Mouse (Mus musculus) embryonic facial prominence, embryonic 15.5 days (tissue): ENCODE data around the gene Rcbtb2. TPM values are rescaled to one million over a fixed set of nuclear protein-coding genes. Genes with fewer than 3 reads are reported as not detected.

Experiments
- ATAC-seq: fragments of 200-750 bp; cut with Nextera tagmentation; 2 replicates; pipeline ENCODE4 v1.8.0; 2017; ENCODE audit warnings: low read depth, moderate TSS enrichment; ENCODE audit not compliant: insufficient number of reproducible peaks, low FRiP score, low TSS enrichment
- H3K27ac ChIP-seq: fragments of 300-500 bp; sonication (generic); replicated peaks from 2 replicates; pipeline ENCODE4 v1.5.1; 2015; ENCODE audit warnings: mild to moderate bottlenecking, inconsistent platforms
- H3K27me3 ChIP-seq: fragments of 300-500 bp; sonication (generic); 2 replicates; pipeline ENCODE4 v1.6.1; 2015; ENCODE audit warnings: inconsistent platforms
- H3K36me3 ChIP-seq: fragments of 300-500 bp; sonication (generic); 2 replicates; pipeline ENCODE4 v1.6.1; 2015; ENCODE audit warnings: mild to moderate bottlenecking, inconsistent platforms
- H3K4me1 ChIP-seq: fragments of 300-500 bp; sonication (generic); 2 replicates; pipeline ENCODE4 v1.6.1; 2015; ENCODE audit warnings: inconsistent platforms
- H3K4me2 ChIP-seq: fragments of 300-500 bp; sonication (generic); replicated peaks from 2 replicates; pipeline ENCODE4 v1.6.1; 2015; ENCODE audit warnings: mild to moderate bottlenecking, inconsistent platforms
- H3K4me3 ChIP-seq: fragments of 300-500 bp; sonication (generic); replicated peaks from 2 replicates; pipeline ENCODE4 v1.5.1; 2015; ENCODE audit warnings: mild to moderate bottlenecking, inconsistent platforms
- H3K9ac ChIP-seq: fragments of 300-500 bp; sonication (generic); 2 replicates; pipeline ENCODE4 v1.6.1; 2015; ENCODE audit warnings: inconsistent platforms
- H3K9me3 ChIP-seq: fragments of 300-500 bp; sonication (generic); replicated peaks from 2 replicates; pipeline ENCODE4 v1.6.1; 2016; ENCODE audit warnings: inconsistent platforms
- WGBS: fragments of 180-500 bp; shearing (Covaris S2); methylation state at CpG from one replicate; pipeline ENCODE4 v1.1.7; 2015; 5-methylcytosine and 5-hydroxymethylcytosine counted together
- polyA plus RNA-seq: library from polyadenylated mRNA; unstranded; fragments of >200 nt; fragmentation: Nextera tagmentation; extraction: Ambion mirVana; gene quantifications from 2 replicates; pipeline ENCODE4 v1.2.1, GENCODE M21; 2015

Rcbtb2 gene
- polyA plus RNA-seq, 1 experiment from 2014 or later, result 85.7 TPM

DNA sequence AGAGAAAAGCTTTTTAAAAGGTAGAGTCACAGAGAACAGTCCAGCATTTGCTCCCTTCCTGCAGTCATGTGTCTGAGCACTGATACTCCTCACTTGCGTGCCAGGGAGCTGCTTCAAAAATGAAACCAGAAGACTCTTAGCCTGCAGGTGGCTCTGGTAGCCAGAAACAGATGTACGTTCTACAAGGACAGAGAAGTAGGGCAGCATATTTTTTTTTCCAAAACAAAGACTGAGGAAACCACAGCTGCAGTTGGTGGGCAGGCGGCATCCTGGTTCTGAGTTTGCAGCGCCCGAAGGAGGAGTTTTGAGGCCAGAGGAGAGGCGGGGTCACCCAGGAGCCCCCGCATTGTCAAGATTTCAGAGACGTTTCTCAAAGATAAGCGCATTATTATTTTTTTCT is 5.9 kb upstream of the Rcbtb2 start:
- Histone ChIP-seq H3K36me3 (no peaks in the 10 kb centered on the region), H3K9me3 (no peaks in the 10 kb centered on the region), H3K27ac (0 out of 2 replicates have a peak overlapping the region, but pooled peaks have one; percentile 51), H3K4me3 (peak overlapping the region; percentile 18; the same call in 1 of the 2 replicates), H3K27me3 (no peaks in the 10 kb centered on the region), H3K4me2 (peak overlapping the region; percentile 37), H3K9ac (no peak overlapping the region), H3K4me1 (peaks cover 20% of the 10 kb centered on the region)
- WGBS, result 15% methylated on average over 9 of the region's 9 CpGs
- ATAC-seq, result no peak; the same call in 1 of the 2 replicates

DNA sequence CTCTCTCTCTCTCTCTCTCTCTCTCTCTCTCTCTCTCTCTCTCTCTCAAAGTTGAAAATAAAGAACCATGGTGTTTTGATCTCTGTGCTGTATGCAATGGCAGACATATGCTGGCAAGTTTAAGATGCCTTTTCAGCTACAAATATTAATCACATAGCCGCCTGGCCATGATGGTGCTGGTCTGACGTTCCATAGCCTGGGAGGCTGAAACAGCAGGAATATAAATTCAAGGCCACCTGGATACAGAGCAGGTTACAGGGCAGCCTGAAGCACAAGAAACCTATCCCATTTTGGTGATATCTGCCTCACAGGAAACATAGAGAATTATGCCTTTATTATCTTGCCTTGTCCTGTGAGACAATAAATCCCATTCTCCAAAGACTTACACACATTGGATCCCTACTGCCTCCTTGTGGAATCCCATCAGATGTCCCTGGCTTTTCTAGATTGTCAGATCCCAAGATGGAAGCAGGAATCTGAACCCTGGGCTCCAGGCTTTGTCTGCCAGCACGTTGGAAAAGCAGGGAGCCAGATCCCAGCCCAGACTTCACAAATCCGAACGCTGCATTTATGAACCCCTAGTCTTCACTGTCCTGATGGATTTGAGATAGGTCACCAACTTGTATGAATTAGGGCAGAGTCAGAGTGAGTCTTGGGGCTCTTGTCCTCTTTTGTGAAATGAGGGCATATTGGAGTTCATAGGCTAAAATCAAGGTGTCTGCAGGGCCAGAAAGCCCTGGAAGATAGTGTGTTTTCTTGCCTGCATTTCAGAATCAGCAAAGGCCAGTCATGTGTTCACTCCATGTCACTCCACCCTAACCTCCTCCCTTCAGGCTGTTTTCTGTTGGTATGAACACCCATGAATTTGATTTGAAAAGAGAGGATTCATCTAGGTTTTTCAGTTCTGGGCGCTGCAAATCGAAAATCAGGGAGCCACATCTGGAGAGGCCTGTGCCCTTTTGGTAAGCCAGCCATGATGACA is 5.1 kb upstream of the Rcbtb2 start:
- Histone ChIP-seq H3K4me2 (no peak overlapping the region), H3K4me3 (no peak overlapping the region), H3K27ac (no peak overlapping the region), H3K4me1 (peaks cover 20% of the 10 kb centered on the region), H3K9ac (no peak overlapping the region), H3K27me3 (no peaks in the 10 kb centered on the region), H3K9me3 (no peaks in the 10 kb centered on the region), H3K36me3 (no peaks in the 10 kb centered on the region)
- 74% methylated on average over 7 of the region's 7 CpGs for WGBS
- no peak for ATAC-seq

DNA sequence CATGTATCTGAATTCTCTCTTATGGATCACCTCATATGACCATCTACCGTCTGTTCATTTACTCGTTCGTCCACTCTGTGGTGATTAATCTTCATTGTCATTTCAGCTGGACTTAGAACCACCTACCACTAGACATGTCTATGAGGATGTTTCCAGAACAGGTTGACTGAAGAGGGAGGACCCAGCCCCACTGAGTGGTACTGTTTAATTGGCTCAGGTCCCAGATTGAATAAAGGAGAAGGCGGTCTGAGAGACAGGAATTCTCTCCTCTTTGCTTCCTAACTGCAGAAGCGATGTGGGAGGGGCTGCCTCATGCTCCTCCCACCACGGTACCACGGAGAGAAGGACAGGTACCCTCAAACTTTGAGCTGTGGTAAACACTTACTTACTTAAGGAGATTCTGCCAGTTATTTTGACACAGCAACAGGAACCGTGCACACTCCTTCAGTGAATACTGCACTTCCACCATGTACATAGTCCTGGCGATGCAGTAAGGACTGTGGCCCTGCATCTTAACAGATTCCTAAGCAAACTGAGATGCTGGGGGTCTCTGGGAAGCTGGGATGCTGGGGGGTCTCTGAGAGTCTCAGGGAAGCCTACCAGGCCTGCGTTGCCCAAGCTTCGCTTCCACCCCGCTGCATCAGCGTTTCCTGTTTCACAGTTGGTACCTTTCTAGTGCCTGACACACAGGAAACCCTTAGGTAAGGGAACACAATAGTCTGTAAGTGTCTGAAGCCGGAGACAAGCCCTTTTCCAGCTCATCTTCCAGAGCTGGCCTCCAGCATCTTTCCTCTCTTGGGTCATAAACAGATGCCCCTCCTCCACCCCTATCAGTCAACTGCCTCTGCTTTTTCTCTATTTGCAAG is 4.1 kb upstream of the Rcbtb2 start:
- 0 out of 2 replicates have a peak overlapping the region, but pooled peaks have one; percentile 51 for H3K27ac ChIP-seq
- WGBS, result 73% methylated on average over 14 of the region's 14 CpGs

DNA sequence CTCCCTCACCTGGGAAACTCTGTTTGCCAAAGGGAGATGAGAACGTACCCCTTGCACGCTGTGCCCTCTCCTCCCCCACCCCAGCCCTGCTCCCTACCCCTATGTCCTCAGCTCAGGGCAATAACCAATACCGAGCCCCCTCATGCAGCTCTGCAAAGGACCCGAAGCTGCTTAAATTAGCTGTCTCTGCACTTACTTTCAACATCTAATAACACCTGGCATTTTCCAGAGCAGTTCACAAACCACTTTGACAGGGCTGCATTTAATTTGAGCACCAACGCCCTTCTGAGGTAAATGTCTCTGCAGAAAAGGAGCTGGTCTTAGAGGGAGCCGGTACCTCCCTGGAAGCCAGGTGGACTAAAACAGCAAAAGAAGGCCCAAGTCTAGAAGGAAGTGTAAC is 3.4 kb upstream of the Rcbtb2 start:
- no peaks in the 10 kb centered on the region for H3K36me3 ChIP-seq
- H3K4me1 ChIP-seq, result peaks cover 20% of the 10 kb centered on the region
- whole genome bisulfite sequencing, result 34% methylated on average over 6 of the region's 6 CpGs
- no peak for ATAC-seq
- no peak overlapping the region for H3K4me2 ChIP-seq
- no peaks in the 10 kb centered on the region for H3K9me3 ChIP-seq
- H3K27ac ChIP-seq, result peak overlapping the region; percentile 51; the same call in 1 of the 2 replicates
- H3K4me3 ChIP-seq, result no peak overlapping the region
- H3K27me3 ChIP-seq, result no peaks in the 10 kb centered on the region
- no peak overlapping the region for H3K9ac ChIP-seq

More for the DNA sequence above, 4.1 kb upstream of the Rcbtb2 start:
- no peaks in the 10 kb centered on the region for H3K27me3 ChIP-seq
- H3K36me3 ChIP-seq, result no peaks in the 10 kb centered on the region
- no peak overlapping the region for H3K4me3 ChIP-seq
- no peak overlapping the region for H3K9ac ChIP-seq
- no peak for ATAC-seq
- no peak overlapping the region for H3K4me2 ChIP-seq
- peaks cover 20% of the 10 kb centered on the region for H3K4me1 ChIP-seq
- H3K9me3 ChIP-seq, result no peaks in the 10 kb centered on the region

DNA sequence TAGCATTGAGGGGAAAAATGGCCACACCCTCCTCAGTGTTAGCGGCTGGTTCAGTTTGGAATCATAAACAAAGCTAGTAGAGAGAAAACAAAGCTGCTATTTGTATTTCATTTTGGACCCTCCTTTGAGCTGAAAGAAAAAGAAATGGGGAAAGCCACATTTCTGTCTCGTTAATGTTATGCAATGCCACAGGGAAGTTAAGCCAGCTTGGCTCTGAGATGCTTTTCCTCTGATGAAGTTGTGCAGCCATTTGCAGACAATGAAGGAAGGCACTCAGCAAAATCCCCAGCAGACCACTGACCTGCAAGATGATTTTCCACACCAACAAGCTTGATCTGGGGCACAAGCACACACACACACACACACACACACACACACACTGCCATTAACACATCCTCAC is 2.9 kb upstream of the Rcbtb2 start:
- H3K9me3 ChIP-seq, result no peaks in the 10 kb centered on the region
- no peak for ATAC-seq
- no peak overlapping the region for H3K4me2 ChIP-seq
- no peak overlapping the region for H3K4me3 ChIP-seq
- no peaks in the 10 kb centered on the region for H3K36me3 ChIP-seq
- H3K4me1 ChIP-seq, result peaks cover 20% of the 10 kb centered on the region
- H3K9ac ChIP-seq, result no peak overlapping the region
- WGBS, result 28% methylated on average over 2 of the region's 2 CpGs
- peak overlapping the region; percentile 51; the same call in 1 of the 2 replicates for H3K27ac ChIP-seq
- no peaks in the 10 kb centered on the region for H3K27me3 ChIP-seq

DNA sequence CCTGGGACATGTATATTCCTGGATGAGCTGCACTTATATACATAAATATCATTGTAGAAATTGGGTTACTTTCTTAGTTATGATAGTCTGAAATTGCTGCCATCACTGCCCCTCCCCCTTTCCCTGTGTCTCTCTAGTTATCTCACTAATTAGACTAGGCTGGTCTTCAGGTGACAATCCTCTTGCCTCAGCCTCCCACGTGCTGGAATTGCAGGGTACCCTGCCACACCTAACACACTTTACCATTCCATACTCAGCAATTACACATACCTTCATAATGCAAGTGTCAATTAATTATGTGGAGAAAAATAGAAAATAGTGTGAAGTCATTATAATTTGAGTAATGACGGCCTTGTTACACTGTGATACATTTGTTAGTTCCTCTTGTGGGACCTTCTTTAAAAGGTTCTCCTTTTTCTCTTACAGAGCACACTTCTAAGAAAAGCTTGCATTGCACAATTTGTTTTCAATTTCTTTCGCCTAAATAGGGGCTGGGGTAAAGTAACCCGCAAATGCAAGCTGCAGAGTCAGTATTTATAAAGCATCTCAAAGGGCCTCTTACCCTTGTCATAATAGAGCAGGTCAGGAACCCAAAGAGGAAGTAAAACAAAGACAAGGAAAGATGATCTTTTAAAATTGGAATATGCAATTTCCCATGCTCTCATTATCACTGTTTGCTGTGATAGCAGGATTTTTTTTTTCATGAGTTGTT is 470 bp upstream of the Rcbtb2 start:
- H3K36me3 ChIP-seq, result no peaks in the 10 kb centered on the region
- no peaks in the 10 kb centered on the region for H3K9me3 ChIP-seq
- H3K4me2 ChIP-seq, result no peak overlapping the region
- no peak overlapping the region for H3K4me3 ChIP-seq
- H3K4me1 ChIP-seq, result peaks cover 16% of the 10 kb centered on the region
- no peaks in the 10 kb centered on the region for H3K27me3 ChIP-seq
- 36% methylated on average over 4 of the region's 4 CpGs for WGBS
- no peak overlapping the region for H3K9ac ChIP-seq
- H3K27ac ChIP-seq, result no peak overlapping the region; the same call in 1 of the 2 replicates
- no peak for ATAC-seq

DNA sequence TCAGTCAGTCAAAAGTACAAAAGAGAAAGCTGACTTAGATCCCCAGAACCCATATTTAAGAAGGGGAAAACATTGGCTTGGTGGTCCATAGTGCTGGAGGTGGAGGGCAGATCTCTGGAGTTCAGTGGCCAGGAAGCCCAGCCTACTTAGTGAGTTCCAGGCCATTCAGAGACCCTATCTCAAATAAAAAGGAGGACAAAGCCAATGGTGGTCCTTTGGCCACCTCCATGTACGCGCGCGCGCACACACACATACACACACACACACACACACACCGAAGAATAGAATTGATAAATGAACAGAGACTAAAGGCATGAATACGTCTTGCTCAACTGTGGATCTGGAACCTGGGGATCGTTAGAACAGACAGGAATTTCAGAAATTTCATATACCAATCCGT is 544 bp downstream of the Rcbtb2 start:
- H3K4me3 ChIP-seq, result no peak overlapping the region
- H3K27me3 ChIP-seq, result no peaks in the 10 kb centered on the region
- no peaks in the 10 kb centered on the region for H3K9me3 ChIP-seq
- H3K27ac ChIP-seq, result no peak overlapping the region
- H3K36me3 ChIP-seq, result no peaks in the 10 kb centered on the region
- peaks cover 12% of the 10 kb centered on the region for H3K4me1 ChIP-seq
- WGBS, result 91% methylated on average over 9 of the region's 9 CpGs
- H3K4me2 ChIP-seq, result no peak overlapping the region
- H3K9ac ChIP-seq, result no peak overlapping the region
- ATAC-seq, result no peak

DNA sequence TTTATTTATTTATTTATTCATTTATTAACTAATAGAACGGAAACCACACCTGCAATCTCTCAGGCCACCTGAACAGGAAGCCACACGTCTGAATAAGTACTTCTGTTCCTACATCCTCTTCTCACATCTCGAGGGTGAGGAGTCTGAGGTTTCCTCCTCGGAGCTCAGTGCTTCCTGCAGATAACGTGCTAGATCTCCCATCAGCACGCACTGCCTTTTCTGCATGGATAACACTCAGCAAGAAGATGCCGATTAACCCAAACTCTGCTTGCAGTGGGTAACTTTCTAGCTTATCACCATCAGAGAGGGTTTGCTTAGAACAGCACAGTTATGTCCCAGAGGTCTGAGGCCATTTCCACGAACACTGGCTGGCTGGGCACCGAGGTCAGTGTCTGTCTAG is 949 bp downstream of the Rcbtb2 start:
- no peak for ATAC-seq
- Histone ChIP-seq H3K4me3 (no peak overlapping the region), H3K27ac (no peak overlapping the region), H3K9ac (no peak overlapping the region), H3K9me3 (no peaks in the 10 kb centered on the region), H3K4me2 (no peak overlapping the region), H3K36me3 (no peaks in the 10 kb centered on the region), H3K4me1 (peaks cover 12% of the 10 kb centered on the region), H3K27me3 (no peaks in the 10 kb centered on the region)
- 71% methylated on average over 9 of the region's 9 CpGs for WGBS

DNA sequence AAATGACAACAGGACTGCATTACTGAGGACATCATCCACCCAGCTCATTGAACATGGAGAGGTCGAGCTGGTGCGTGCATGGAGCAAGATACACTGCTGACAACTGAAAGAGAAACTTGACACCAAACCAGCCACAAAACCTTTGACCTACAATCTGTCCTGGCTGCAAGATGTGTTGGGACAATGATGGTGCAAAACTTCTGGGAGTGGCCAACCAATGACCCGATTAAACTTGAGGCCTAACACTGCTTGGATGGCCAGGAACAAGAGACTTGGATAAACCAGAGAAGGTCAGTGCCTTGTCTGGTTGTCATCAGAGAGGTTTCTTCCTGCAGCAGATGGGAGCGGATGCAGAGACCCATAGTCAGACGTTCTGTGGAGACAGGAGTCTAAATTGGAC is 7.7 kb downstream of the Rcbtb2 start:
- ATAC-seq, result no peak
- no peaks in the 10 kb centered on the region for H3K4me1 ChIP-seq
- H3K4me2 ChIP-seq, result no peak overlapping the region
- WGBS, result 56% methylated on average over 5 of the region's 5 CpGs
- H3K27me3 ChIP-seq, result no peaks in the 10 kb centered on the region
- no peaks in the 10 kb centered on the region for H3K9me3 ChIP-seq
- no peak overlapping the region for H3K27ac ChIP-seq
- H3K36me3 ChIP-seq, result no peaks in the 10 kb centered on the region
- no peak overlapping the region for H3K9ac ChIP-seq
- H3K4me3 ChIP-seq, result no peak overlapping the region

DNA sequence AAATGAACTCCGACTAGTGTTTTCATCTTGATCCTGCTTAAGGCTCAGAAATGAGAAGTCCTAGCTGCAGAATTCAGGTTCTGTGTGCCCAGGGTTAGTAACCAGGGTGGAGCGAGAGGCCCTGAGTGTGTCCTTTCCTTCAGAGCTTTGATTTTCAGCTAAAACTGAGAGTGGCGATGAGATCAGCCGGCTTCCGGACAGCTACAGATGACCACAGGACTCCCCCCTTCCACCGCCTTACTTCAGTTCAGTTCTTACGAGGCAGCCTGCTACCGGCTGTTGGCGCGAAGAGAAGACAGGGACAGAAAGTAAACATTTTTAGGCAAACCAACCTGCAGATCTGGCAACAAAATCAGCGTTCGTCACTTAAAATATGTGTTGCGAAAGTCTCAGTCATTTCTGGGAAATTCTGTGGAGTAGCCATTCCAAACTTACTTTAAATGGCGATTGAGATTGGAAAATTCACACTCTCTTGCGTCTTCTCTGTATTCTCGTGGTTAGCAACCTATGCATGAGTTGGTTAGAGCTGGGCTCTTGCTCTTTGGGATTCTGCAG is 9.1 kb downstream of the Rcbtb2 start:
- Histone ChIP-seq H3K4me1 (no peaks in the 10 kb centered on the region), H3K9ac (no peak overlapping the region), H3K4me2 (no peak overlapping the region), H3K4me3 (no peak overlapping the region), H3K27ac (no peak overlapping the region), H3K9me3 (no peaks in the 10 kb centered on the region), H3K27me3 (no peaks in the 10 kb centered on the region), H3K36me3 (no peaks in the 10 kb centered on the region)
- no peak for ATAC-seq
- WGBS, result 84% methylated on average over 16 of the region's 16 CpGs
